Mouse (Mus musculus) spleen, postnatal 10 days (tissue): ENCODE measurements around the gene Scamp1.
A peak's percentile ranks its signal among the peaks of the same experiment; 100 is the strongest.

Experiments used
- DNase-seq, 2 experiments: peaks; one replicate each; pipeline ENCODE4 v3.0.0; 2021 to 2022; ENCODE audit warnings: low spot score in 2 of 2

Scamp1 gene

DNA sequence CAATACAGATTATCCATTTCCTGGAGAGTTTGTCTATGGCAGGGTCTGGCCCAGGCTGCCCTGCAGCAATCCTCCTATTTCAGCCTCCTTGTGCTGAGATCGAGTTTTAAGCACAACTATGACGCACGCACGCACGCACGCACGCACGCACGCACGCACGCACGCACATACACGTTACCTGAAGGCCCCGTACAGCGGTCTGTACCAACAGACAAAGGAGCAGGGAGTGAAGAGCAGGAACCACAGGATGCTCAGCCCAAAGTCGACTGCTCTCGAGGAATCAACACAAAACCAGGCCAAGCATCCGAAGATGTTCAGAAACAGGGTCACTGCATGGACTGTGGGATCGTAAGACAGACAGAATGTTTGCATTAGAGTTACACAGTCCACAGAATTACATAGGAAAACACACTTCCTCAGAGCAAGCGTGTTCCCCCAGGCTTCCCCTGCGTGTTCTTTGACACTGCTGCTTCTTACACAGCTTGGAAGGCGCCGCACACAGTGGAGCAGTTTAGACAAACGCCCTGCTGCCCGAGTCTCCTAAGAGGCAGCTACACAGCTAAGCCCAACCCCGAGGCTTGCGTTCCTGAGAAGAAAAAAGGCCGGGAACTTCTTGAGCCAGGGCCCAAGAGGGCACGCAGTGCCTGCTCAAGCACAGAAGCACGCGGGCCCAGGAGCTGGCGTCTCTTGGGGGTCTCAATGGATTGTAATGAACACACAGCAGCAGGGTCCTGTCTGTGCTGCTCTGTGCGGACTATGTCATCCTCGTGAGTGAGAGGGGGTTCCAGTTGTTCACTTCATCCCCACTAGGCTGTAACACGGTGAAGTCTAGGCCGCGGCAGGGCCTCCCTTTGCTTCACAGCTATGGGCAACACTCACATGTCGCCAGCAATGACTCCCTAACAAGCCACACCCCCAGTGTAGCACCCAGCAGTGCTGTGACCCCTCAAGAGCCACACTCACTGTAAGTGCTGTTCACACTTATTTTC, 60.6 kb downstream of the Scamp1 start:
- DNase-seq: no peak

DNA sequence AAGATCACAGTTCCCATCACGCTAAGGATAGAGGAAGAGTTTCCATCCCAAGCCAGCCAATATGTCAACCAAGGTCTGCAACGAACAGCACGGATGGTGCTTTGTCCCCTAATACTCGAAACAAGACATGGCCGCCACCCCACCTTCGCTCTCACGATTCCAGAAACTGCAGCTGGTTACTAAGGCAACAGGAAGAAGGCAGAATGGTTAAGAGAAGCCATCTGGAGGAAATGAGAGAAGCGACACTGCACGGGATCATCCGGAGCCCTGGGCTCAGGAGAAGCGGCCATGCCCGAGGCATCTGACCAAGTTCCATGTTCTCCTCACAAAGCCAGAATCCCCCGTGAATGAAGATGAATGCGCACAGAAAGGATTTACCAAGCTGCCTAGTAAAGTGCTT, 62.0 kb downstream of the Scamp1 start:
- DNase-seq: no peak

DNA sequence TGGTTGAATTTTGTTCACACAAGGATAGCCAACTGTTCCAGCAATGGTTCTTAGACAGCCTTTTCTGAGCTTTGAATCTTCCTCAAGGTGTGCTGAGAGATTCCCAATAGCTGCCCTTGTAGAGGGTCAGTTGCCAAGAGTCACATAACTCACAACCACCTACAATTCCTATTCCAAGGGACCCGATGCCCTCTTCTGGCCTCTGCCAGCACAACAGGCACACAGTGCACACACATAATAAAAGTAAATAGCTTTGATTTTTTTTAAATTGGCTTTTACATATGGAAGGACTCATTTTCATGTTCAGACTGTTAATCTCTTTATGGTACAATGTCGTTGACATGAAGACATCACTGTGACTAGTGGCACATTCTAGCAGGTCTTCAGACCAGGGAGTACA, 72.9 kb downstream of the Scamp1 start:
- DNase-seq: no peak

DNA sequence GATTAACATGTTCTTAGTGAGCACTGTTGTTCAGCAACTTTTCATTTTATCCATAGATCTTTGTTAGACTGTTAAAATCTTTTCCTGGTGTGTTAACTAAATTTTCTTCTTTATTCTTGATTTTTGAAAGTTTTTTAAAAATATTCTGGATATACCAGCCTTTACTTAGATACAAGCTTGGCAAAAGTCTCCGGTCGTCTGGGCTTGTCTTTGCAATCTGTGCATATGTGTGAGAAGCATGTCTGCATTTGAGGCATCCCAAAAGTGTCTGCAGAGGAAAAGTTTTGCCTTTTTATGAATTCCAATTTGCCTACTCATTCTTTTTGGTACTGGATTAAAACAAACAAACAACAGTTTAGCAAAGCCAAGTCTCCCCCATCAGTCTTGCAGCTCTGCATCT, 73.5 kb downstream of the Scamp1 start:
- DNase-seq: no peak

DNA sequence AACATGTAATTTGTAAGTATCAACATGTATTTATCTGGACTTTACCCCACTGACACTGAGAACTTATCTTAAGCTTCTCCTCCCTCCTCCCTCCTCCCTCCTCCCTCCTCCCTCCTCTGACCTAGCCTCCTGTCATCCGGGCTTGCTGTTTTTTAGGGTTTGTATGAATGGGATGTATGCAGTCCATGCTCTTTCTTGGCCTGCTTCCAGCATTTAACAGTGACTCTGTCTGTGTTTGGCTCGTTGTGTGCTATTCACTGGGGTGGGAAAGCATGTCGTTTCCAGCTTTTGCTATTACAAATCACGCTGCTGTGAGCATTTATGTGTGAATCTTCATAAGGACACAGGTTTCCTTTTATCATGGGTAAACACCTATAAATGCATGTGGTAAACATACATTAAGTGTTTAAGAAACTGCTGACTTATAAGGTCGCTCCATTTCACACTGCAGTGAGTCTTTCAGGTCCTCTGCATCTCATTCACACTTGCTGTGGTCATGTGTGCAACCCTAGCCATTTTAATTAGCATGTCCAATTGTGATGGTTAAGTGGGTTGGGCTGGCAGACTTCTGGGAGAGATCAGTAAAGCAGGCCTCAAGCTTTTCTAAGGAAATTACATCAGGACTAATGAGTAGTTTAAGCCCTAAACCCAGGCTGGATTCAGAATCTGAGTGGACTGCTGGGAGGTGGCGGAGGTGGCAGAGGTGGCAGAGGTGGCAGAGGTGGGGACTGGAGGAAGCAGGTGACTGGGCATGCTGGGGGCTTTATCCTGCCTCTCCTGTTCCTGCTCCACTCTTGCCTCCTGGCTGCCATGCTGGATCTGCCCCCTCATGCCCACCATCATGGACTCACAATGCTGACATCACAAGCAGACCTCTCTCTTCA, 74.2 kb downstream of the Scamp1 start:
- DNase-seq: no peak

DNA sequence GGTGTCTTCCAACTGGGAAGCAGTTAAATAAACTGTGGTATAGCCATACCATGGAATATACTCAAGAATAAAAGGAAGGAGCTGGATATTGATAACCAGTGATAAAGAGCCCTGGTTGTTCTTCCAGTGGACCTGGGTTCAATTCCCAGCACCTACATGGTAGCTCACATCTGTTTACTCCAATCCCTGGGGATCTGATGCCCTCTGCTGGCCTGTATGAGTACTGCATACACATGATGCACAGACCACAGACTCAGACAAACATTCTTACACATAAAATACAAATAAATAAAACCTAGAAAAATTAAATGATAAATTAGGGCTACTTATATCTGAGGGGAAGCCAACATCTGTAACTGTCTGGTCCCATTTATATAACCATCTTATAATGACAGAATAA, 76.8 kb downstream of the Scamp1 start:
- DNase-seq: no peak

DNA sequence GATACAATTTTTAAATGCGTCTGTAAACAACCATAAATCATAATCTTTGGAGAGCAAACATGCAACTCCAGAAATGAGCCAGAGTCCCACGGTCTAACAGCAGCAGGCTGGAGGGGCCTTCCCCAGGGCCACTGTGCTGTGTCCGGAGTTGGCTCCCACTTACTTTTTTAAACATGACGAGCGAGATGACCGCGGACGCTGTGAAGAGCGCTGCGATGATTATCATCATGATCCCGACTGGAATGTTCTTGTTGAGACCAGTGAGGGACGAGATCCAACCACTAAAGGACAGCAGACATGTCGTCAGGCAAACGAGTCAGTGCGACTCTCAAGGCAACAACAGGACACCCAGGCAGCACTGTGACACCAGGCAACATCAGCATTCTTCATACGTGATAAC, 77.7 kb downstream of the Scamp1 start:
- no peak for DNase-seq

DNA sequence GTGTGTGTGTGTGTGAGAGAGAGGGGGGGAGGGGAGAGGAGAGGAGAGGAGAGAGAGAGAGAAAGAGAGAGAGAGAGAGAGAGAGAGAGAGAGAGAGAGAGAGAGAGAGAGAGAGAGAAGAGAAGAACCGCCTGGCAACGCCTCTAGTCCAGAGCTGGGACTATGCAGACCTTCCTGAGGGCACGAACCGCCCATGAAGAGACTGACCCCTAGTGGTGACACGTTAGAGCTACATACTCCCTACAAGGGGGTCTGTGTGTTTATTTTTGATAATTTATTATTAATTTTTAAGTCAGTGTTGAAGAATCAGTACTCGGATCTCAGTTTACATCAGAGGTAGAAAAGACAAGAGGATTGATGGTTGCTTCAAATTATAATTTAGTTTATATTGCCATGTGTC, 80.4 kb downstream of the Scamp1 start:
- DNase-seq: peak in 1 of 2 experiments; percentile 47

DNA sequence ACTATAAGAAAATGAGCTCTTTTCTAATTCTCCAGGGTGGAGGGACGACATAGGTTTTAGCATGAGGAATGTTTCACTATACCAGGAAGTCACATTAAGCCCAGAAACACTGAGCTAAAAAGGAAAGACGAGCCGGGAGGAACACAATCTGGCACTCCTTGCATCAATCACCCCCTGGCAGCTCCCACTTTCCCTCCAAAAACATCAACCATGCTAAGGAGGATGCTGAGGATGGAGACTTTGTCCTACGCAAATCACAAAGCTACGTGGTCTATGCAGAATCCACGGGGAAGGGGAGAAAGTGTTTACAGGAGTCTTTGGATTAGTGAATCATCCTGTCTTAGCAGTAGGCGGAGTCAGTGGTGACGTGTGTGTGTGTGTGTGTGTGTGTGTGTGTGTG, 85.8 kb downstream of the Scamp1 start:
- no peak for DNase-seq

DNA sequence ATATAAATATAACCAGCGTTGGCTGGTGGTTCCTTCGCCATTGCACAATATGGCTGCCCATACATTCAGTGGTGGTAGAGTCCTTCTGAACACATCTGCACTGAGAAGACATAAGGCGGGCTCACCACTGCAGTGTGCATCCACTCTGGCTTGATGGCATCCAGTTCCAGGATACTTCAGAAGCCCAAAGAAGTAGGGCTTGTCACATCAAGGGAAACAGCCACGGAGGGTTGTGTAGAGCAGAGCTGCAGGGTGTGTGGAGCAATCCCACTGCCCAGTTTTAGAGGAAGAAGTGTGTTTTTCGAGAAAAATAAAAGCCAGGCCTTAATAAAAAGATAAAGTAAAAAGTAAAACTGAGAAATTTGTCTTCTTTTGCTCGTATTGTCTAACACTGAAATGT, 87.0 kb downstream of the Scamp1 start:
- no peak for DNase-seq

DNA sequence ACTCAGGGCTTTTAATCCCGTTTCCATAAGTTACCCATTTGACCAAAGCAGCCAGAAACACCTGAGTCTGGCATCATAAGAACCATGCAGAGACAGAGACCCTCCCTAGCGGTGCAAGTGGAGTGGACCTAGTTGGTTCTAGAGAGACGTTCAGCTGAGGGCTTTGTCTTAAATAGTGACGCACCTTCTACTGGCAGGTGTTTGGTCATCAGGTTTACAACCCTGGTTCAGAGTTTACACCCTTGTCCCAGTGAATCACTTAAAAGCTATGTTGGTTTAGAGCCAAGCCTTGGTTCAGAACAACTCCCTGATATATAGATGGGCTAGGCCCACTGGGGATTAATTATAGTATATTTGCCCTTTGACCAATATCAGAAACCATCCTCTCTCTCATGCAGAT, 92.4 kb downstream of the Scamp1 start:
- no peak for DNase-seq

DNA sequence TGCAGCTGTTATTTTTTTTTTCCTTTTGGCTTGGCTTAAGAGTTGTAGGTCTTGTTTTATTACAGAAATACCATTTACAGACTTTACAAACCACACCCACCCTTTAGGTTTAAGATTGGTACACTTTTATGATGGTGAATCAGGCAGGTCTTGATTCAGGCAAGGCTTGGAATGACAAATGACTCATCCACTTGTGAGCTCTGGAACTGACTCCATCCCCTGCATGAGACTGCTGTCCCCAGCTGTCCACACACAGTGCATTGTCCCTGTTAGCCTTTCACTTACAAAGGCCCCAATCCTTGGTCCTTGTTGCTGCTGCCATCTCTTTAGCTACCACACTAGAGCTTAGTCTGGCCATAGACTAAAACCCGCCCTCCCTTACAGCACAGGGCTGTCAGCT, 95.3 kb downstream of the Scamp1 start:
- DNase-seq: no peak

DNA sequence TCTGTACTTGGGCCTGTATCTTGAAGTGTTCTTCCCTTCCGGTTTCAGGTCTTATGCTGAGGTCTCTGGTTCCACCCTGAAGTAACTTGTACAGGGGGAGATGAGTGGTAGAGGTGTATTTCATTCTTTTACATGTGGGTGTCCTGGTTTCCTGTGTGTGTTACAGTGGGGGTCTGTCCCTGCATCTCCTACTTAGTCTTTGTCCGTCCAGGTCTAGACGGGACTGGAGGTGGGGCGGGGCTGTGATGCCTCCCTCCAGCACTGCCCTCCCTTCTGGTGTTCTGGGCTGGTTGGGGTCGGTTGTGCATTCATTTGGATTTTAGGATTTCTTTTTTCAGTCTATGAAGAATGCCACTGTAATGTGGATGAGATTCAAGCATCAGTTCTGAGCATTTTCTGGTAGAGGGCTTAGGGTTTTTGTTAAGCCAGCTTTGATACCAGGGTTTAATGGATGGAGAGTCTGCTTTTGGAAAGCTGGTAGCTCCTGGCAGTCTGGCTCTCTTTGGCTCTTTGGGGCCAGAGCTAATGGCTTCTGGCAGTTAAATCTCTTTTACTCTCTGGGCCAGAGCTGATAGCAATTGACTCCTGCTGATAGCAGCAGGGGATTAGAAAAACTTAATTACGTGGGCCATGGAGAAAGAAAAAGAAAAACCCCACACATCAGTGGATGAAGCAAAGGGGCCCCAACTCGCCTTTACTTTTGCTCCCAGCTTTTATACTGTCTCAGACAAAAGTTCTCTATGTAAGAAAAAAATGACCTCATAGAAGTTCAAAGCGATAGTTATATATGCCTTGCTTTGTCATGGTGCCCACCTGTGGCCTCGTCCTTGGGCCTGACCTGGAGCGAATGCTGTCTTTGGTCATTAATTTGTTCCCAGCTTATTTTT, 97.2 kb downstream of the Scamp1 start:
- no peak for DNase-seq

DNA sequence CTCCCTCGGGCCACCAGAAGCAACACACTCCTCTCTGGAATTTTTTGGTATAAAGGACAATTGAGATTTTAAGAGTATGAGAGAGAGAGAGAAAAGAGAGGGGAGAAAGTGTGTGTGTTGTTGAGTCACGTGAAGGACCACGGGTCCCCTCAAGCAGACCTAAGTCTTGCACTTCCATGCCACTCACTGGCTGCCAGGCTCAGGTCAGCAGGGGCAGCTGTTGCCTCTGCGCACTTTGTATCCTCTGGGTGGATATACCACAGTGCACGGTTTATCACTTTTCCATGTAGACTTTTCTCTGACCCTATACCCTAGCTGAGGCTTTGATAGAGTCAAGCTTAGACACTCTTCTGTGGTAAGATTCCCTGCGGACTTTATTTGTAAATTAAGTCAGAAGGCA, 100.0 kb downstream of the Scamp1 start:
- no peak for DNase-seq

DNA sequence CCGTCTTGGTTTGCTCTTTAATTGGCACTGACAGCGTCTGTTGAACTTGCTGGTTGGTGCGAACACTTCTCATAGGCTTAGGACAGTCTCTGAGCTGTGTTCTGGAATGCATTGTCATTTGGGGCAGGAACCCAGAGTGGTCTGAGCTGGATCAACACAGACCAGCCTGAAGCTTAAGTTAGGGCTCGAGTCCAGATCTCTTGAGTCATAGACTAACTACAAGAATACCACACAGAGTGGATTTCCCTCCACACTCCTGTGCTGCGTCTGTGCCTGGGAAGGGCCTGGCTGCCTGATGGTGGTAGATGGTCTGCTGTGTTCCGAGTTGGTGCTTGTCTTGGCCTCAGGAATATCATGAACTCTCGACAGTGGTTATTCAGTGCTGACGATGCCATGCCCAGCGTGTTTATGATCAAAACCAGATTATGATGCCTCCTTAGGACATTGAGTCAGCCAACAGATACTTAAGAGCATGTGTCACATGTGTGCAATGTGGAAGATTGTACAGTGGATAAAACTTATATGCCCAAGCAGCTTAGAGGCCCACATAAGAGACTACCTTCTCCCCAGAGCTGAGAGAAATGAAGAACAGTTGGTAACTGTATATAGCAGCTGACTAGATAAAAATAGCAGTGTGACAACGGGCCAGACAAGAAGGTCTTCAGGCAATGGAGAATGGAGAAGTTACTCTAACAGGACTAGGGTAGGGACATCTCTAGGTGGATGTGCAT, 100.8 kb downstream of the Scamp1 start:
- DNase-seq: no peak

DNA sequence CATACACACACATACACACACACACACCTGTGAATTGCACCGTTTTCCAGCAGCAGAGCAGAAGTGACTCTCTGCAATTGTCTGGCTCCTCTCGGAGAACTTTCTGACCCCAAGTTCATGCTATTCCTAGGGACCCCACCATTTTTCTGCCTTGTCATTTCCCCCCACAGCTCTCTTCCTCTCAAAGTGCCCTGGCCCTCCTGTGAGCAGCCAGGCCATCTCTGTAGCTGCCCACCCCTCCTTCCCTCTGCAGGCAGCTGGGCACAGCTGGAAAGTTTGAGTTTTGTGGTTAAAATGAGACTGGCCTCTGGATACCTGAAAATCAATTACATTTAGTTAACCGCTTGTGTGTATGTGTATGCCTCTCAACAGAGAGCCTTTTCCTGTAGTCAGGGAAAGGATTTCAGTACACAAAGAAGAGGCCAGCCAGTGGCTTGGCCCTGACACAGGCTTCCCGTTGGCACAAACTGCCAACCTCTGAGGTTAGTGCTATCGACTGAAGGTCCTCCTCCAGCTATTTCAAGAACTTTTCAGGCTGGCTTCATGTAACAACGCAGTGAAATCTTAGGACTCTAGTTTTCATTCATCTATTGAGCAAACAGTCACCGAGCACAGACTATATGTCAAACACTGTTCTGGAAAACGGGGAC, 102.2 kb downstream of the Scamp1 start:
- no peak for DNase-seq

DNA sequence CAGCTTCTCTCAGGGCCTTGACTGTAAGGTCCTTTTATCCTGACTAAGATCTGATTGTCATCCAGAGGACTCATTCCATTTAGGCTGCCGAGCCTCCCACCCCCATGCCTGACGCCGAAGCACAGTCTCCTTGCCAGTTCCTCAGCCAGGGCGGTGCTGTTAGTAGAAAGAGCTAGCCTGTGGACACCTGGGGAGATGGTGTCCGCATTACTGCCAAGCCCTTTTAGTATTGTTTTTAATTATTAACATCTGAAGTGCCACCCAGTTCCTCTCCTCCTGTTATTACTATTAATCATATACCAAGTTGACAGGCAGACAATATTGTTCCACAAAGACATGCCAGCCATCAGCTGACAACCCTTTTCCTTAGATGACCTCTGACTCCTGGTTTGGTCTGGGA, 103.6 kb downstream of the Scamp1 start:
- no peak for DNase-seq

DNA sequence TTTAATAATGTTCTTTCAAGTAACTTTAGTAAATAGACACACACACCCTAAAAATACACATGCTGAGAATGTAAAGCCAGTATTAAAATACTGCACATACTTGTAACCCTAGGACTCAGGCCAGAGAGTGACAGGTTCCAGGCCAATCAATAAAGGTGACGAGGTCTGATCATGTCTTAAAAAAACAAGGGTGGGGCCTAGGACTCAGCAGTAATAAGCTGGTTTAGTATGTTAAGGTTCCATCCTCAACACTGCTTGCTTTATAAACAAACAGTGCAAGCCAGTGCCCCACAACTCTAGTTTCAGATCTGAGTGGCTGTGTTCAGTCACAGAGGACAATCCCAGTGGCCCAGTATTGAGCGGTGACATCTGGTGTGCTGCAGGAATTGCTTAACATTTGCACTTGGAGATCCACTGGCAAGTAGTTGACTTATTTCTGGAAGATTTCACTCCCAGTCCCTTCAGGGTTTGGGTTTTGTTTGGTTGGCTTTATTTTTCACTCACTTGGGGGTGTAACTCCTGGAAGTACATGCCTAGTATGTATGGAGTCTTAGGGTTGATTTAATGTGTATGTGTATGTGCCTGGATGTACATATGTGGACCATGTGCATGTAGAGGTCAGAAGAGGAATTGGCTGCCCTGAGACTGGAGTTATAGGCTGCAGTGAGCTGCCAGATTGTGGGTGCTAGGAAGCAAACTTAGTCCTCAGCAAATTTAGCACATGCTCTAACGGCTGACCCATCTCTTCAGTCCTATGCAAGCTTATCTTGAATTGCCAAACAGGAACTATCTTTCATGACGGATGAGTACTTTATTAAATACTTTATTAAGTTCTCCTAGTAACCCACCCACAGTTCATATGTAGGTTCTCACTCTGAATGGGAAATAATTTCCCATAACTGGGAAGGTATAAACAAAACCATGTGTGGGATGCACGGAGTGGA, 104.9 kb downstream of the Scamp1 start:
- no peak for DNase-seq

DNA sequence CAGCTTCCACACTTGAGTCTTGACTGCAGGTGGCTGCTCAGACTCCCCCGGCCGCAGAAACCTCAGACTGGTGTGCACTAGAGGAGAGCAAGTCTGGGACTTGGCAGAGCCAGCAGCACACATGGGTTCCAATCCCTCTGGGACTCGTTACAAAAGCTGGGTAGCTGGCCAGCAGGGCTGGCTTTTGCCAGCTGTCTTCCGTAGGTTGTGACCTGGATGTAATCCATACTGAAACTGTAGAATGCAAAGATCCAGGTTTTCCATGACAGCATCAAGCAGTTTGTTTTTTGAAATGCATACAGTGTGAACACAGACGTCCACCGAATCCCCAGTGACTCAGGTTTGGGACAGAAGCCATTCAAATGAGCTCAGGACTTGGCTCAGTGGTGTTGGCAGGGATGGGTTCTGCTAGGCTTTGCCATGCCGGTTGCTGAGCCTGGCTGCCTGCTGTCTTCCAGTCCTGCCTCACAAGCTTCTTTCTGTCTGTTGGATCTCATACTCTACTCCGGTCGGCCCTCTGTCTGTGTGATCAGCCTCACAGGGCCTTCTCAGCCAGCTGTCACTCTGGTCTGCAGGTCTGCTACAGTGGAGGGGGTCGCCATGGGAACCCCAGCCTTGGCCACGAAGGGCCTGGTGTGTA, 107.1 kb downstream of the Scamp1 start:
- DNase-seq: no peak
